Mouse (Mus musculus): ENCODE results near the gene Elf1. TPM values are rescaled to one million over a fixed set of nuclear protein-coding genes. Genes with fewer than 3 reads are reported as not detected.
A peak's percentile ranks its signal among the peaks of the same experiment; 100 is the strongest.

The Elf1 gene
- polyA plus RNA-seq, 1 experiment from 2014 or later, result 12.3 TPM

DNA sequence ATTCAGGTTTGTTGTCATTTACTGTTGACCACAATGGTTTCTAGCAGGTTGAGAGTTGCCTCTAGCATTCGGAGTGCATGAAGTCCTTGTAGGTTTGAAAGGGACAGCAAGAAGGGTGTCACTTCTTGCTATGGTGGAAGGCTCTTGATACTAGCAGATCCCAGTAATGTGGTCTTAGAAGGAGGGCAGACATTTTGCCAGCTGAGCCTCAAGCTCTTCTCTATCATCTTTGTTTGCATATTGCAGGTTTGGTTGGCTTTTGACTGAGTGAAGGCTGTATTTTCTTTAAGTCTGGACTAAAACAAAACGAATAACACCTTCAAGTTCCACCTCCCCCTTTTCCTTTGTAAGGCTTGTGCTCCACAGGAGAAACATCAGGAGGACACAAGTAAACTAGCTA lies 35.8 kb downstream of the Elf1 start:
- H3K27me3 ChIP-seq (ENCODE audit: control insufficient read depth, insufficient read depth, low read length), result no peaks in the 10 kb centered on the region
- H3K4me2 ChIP-seq (ENCODE audit: low read depth, low read length), result peak overlapping the region; percentile 19
- peak overlapping the region; percentile 39 for H3K4me3 ChIP-seq (ENCODE audit: low read length)
- 64% methylated on average over 2 of the region's 2 CpGs for WGBS
- H3K27ac ChIP-seq (ENCODE audit: low read length), result no peak overlapping the region
- no peak for ATAC-seq (replicated peaks; ENCODE audit: extremely low read depth, insufficient read depth, low FRiP score)
- peaks cover 22% of the 10 kb centered on the region for H3K4me1 ChIP-seq (ENCODE audit: control insufficient read depth, insufficient read depth, low read length)
- H3K9me3 ChIP-seq (replicated peaks; ENCODE audit: control insufficient read depth, low read length), result no peaks in the 10 kb centered on the region
- H3K36me3 ChIP-seq (ENCODE audit: control insufficient read depth, insufficient read depth), result no peaks in the 10 kb centered on the region
- H3K9ac ChIP-seq (ENCODE audit: low read length), result peak overlapping the region; percentile 44; the same call in 1 of the 2 replicates

DNA sequence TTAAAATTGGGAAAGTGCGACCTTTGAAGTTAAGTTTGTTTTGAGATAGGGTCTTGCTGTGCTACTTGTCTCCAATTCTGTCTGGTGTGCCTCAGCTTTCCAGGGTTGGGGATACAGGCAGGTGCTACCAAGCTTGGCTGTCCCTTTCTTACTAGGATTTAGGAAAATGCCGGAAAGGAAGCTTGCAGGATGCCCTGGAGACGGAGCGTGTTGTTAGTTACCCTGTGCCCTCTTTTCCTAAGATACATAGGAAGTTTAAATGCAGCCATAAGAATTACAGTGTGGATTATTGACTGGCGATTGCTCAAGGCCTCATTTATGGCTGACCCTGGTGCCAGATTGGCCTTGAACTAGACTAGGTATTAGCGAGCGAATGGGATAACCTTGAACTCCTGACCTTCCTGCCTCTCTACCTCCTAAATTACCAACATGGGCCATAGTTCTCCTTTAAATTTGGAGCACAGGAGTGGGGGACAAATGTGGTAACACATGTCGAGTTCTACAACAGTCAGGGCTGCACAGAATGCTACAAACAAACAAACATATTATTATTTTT lies 36.3 kb downstream of the Elf1 start:
- ATAC-seq (replicated peaks; ENCODE audit: extremely low read depth, insufficient read depth, low FRiP score), result no peak
- no peaks in the 10 kb centered on the region for H3K27me3 ChIP-seq (ENCODE audit: control insufficient read depth, insufficient read depth, low read length)
- WGBS, result 77% methylated on average over 8 of the region's 8 CpGs
- peak overlapping the region; percentile 19 for H3K4me2 ChIP-seq (ENCODE audit: low read depth, low read length)
- peaks cover 22% of the 10 kb centered on the region for H3K4me1 ChIP-seq (ENCODE audit: control insufficient read depth, insufficient read depth, low read length)
- H3K9me3 ChIP-seq (replicated peaks; ENCODE audit: control insufficient read depth, low read length), result no peaks in the 10 kb centered on the region
- no peak overlapping the region for H3K27ac ChIP-seq (ENCODE audit: low read length)
- H3K9ac ChIP-seq (ENCODE audit: low read length), result peak overlapping the region; percentile 44
- peak overlapping the region; percentile 39 for H3K4me3 ChIP-seq (ENCODE audit: low read length)
- H3K36me3 ChIP-seq (ENCODE audit: control insufficient read depth, insufficient read depth), result no peaks in the 10 kb centered on the region

DNA sequence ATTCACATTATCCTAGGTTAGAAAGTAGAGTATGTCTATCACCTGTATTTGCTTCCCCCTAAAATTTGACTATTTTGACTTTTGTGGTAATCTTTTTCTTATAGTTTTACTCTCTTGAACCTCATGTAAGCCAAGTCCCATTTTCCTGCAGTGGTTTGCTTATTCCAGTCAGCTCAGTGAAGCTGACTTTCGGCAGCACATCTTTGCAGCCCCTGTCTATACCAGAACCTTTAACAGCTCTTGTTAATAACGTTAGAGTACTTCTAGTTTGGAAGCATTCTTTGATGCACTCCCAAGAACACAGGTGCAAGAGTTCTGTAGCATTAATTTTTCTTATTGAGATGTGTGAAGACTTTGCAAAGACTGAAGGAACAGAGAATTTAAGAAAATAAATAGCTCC lies 37.1 kb downstream of the Elf1 start:
- Histone ChIP-seq H3K27ac (ENCODE audit: low read length) (peak overlapping the region; percentile 56; the same call in 1 of the 2 replicates), H3K9ac (ENCODE audit: low read length) (peak overlapping the region; percentile 29; the same call in 1 of the 2 replicates), H3K9me3 (replicated peaks; ENCODE audit: control insufficient read depth, low read length) (no peaks in the 10 kb centered on the region), H3K36me3 (ENCODE audit: control insufficient read depth, insufficient read depth) (no peaks in the 10 kb centered on the region), H3K27me3 (ENCODE audit: control insufficient read depth, insufficient read depth, low read length) (no peaks in the 10 kb centered on the region), H3K4me1 (ENCODE audit: control insufficient read depth, insufficient read depth, low read length) (peaks cover 25% of the 10 kb centered on the region), H3K4me3 (ENCODE audit: low read length) (no peak overlapping the region), H3K4me2 (ENCODE audit: low read depth, low read length) (peak overlapping the region; percentile 37)
- 70% methylated on average over 2 of the region's 2 CpGs for WGBS
- no peak for ATAC-seq (replicated peaks; ENCODE audit: extremely low read depth, insufficient read depth, low FRiP score)

DNA sequence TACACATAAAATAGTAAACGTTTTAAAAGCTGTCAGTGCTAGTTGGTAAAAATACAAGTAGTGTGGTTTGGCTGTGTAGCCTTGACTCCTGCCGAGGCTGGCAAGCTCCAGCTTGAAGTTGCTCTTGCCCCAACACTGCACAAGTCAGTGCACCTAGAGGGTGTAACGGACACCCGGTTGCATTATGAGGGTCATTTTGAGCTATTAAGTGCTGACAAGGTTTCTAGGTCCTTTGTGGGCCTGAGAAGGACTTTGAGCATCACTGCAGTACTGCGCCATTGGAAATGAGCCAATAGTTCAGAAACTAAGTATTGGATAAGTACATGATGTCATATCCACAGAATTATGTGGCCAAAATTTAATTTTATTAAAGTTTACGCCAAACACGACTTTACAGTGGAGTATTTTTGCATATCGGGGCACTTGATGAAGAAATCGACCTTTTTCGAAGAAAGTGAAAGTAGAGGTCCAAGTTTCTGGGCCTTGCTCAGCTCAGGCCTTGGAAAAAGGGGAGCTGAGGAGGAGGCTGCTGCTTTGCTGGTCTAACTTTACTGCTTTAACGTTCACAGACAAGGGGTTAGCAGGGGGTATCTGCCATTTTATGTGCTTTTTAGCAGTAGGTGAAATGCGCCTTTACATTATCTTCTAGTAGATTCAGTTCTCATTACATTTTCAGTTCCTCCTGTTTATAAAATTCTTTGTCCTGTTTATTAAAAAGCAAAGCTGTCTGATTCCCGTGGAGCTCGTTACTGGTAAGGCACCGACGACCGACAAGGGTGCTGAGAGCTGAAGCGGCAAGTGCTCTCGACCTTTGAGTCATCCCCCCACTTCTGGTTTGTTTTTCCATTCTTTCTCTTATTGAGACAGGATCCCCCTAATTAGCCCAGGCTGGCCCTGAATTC lies 38.0 kb downstream of the Elf1 start:
- Histone ChIP-seq H3K27ac (ENCODE audit: low read length) (peak overlapping the region; percentile 56), H3K9ac (ENCODE audit: low read length) (peak overlapping the region; percentile 42), H3K4me2 (ENCODE audit: low read depth, low read length) (peak overlapping the region; percentile 37), H3K9me3 (replicated peaks; ENCODE audit: control insufficient read depth, low read length) (no peaks in the 10 kb centered on the region), H3K27me3 (ENCODE audit: control insufficient read depth, insufficient read depth, low read length) (no peaks in the 10 kb centered on the region), H3K36me3 (ENCODE audit: control insufficient read depth, insufficient read depth) (no peaks in the 10 kb centered on the region), H3K4me3 (ENCODE audit: low read length) (peak overlapping the region; percentile 17), H3K4me1 (ENCODE audit: control insufficient read depth, insufficient read depth, low read length) (peaks cover 25% of the 10 kb centered on the region)
- ATAC-seq (replicated peaks; ENCODE audit: extremely low read depth, insufficient read depth, low FRiP score), result no peak
- WGBS, result 61% methylated on average over 19 of the region's 19 CpGs

DNA sequence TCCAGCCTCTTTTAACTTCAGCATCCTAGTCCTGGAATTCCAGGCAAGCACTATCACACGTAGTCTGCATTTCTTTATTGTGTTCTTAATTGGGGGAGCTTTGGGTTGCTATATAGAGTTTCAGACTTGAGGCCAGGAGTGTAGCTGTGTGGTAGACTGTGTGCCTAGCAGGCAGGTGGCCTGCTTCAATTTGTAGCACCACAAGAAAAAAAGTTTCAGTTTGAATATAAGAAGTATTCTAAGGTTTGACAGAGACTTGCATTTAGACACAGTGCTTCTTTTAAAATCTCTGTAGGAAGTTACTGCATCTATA lies 38.6 kb downstream of the Elf1 start:
- Histone ChIP-seq H3K4me2 (ENCODE audit: low read depth, low read length) (peak overlapping the region; percentile 37), H3K4me3 (ENCODE audit: low read length) (peak overlapping the region; percentile 17), H3K27me3 (ENCODE audit: control insufficient read depth, insufficient read depth, low read length) (no peaks in the 10 kb centered on the region), H3K9ac (ENCODE audit: low read length) (peak overlapping the region; percentile 42; the same call in 1 of the 2 replicates), H3K27ac (ENCODE audit: low read length) (peak overlapping the region; percentile 45), H3K9me3 (replicated peaks; ENCODE audit: control insufficient read depth, low read length) (no peaks in the 10 kb centered on the region), H3K36me3 (ENCODE audit: control insufficient read depth, insufficient read depth) (no peaks in the 10 kb centered on the region), H3K4me1 (ENCODE audit: control insufficient read depth, insufficient read depth, low read length) (peaks cover 25% of the 10 kb centered on the region)
- 51% methylated on average over 1 of the region's 1 CpGs for WGBS
- ATAC-seq (replicated peaks; ENCODE audit: extremely low read depth, insufficient read depth, low FRiP score), result no peak

DNA sequence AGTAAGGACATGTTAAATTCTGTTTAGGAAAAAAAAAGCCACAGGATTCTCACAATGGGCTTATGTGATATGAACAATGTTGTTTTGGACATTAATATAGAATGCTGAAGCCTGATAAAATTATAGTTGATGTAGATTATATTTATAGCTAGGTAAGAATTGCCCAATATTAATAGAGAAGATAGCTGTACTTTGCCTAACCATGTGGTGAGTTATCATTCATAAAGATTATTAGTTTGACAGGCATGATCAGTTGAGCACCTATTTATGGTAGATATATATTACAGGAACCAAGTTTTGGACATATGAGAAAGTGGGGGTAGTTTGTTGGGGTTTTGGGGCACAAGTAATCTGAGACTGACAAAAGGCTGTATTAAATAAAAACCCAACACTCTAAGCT lies 39.6 kb downstream of the Elf1 start:
- ATAC-seq (replicated peaks; ENCODE audit: extremely low read depth, insufficient read depth, low FRiP score), result no peak
- H3K4me2 ChIP-seq (ENCODE audit: low read depth, low read length), result no peak overlapping the region
- no peaks in the 10 kb centered on the region for H3K36me3 ChIP-seq (ENCODE audit: control insufficient read depth, insufficient read depth)
- H3K4me3 ChIP-seq (ENCODE audit: low read length), result no peak overlapping the region
- no peaks in the 10 kb centered on the region for H3K9me3 ChIP-seq (replicated peaks; ENCODE audit: control insufficient read depth, low read length)
- no peak overlapping the region for H3K9ac ChIP-seq (ENCODE audit: low read length)
- H3K27ac ChIP-seq (ENCODE audit: low read length), result no peak overlapping the region; the same call in 1 of the 2 replicates
- H3K27me3 ChIP-seq (ENCODE audit: control insufficient read depth, insufficient read depth, low read length), result no peaks in the 10 kb centered on the region
- peaks cover 25% of the 10 kb centered on the region for H3K4me1 ChIP-seq (ENCODE audit: control insufficient read depth, insufficient read depth, low read length)

DNA sequence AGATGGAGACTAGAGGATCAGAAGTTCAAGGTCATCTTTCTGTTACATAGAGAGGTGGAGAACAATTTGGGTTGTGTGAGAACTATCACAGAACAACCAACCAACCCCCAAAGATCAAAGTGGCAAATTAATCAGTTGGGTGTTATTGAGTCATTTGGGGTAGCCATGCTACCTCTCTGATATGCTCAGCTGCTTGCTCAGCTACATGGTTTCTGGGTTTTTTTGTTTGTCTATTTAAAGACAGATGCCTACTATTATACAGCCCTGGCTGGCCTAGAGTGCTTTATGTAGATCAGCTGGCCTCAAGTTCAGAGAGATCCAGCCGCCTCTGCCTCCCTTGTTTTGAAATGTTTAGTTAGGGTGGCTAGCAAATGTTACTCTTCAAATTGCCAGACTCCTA lies 40.1 kb downstream of the Elf1 start:
- Histone ChIP-seq H3K36me3 (ENCODE audit: control insufficient read depth, insufficient read depth) (no peaks in the 10 kb centered on the region), H3K4me3 (ENCODE audit: low read length) (no peak overlapping the region), H3K4me2 (ENCODE audit: low read depth, low read length) (0 out of 2 replicates have a peak overlapping the region, but pooled peaks have one; percentile 36), H3K9ac (ENCODE audit: low read length) (0 out of 2 replicates have a peak overlapping the region, but pooled peaks have one; percentile 29), H3K4me1 (ENCODE audit: control insufficient read depth, insufficient read depth, low read length) (peaks cover 25% of the 10 kb centered on the region), H3K27ac (ENCODE audit: low read length) (peak overlapping the region; percentile 87), H3K9me3 (replicated peaks; ENCODE audit: control insufficient read depth, low read length) (no peaks in the 10 kb centered on the region), H3K27me3 (ENCODE audit: control insufficient read depth, insufficient read depth, low read length) (no peaks in the 10 kb centered on the region)
- WGBS, result 90% methylated on average over 1 of the region's 1 CpGs
- no peak for ATAC-seq (replicated peaks; ENCODE audit: extremely low read depth, insufficient read depth, low FRiP score)

DNA sequence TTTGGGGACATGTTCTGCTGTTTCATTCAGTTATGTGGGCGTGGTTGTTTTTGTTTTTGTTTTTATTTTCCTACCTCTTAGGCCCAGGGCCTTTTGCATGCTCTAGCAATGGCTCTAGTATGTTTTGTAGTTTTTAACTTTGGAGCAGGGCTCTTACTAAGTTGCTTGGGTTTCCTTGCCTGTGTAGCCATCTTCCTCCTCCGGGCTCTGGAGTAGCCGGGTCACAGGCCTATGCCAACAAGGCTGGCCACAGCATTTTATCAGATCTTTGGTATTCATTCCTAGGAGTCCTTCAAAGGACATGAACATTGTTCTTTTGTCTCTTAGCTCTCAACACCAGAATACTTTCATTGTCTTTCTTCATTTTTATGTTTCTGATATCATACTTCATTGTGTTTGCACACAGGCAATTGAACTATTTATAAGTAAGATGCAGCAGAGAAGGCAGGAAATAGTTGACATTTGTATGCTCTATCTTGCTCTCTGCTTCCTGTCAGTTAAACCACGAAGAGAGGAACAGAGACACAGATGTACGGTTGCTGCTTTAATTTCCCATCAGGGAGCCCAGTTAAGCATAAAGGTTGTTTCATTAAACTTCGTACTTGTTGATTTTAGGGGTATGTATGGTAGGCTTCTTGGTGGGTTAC lies 40.6 kb downstream of the Elf1 start:
- H3K4me3 ChIP-seq (ENCODE audit: low read length), result no peak overlapping the region
- H3K36me3 ChIP-seq (ENCODE audit: control insufficient read depth, insufficient read depth), result no peaks in the 10 kb centered on the region
- H3K9ac ChIP-seq (ENCODE audit: low read length), result 0 out of 2 replicates have a peak overlapping the region, but pooled peaks have one; percentile 29
- H3K4me2 ChIP-seq (ENCODE audit: low read depth, low read length), result peak overlapping the region; percentile 36
- WGBS, result 47% methylated on average over 6 of the region's 6 CpGs
- H3K27ac ChIP-seq (ENCODE audit: low read length), result peak overlapping the region; percentile 87
- H3K9me3 ChIP-seq (replicated peaks; ENCODE audit: control insufficient read depth, low read length), result no peaks in the 10 kb centered on the region
- no peaks in the 10 kb centered on the region for H3K27me3 ChIP-seq (ENCODE audit: control insufficient read depth, insufficient read depth, low read length)
- H3K4me1 ChIP-seq (ENCODE audit: control insufficient read depth, insufficient read depth, low read length), result peaks cover 25% of the 10 kb centered on the region
- ATAC-seq (replicated peaks; ENCODE audit: extremely low read depth, insufficient read depth, low FRiP score), result 0 out of 2 replicates have a peak, but pooled peaks have one; percentile 30

DNA sequence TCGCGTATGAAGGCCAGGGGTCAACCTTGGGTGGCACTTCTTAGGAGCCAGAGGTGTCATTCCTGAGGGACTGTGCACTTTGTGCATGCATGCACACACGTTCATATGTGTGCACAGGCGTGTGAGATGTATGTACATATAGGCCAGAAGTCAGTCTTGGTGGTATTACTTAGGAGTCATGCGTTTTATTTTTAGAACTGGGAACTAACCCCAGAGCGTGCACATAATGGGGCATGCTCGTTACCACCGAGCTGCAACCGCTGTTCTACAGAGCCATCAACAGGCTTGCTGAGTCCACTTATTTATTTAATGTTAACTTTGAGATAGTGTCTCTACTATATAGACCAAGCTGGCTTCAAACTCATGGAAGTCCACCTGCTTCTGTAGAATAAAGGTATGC lies 41.4 kb downstream of the Elf1 start:
- Histone ChIP-seq H3K4me3 (ENCODE audit: low read length) (no peak overlapping the region; the same call in 1 of the 2 replicates), H3K9me3 (replicated peaks; ENCODE audit: control insufficient read depth, low read length) (no peaks in the 10 kb centered on the region), H3K27me3 (ENCODE audit: control insufficient read depth, insufficient read depth, low read length) (no peaks in the 10 kb centered on the region), H3K9ac (ENCODE audit: low read length) (no peak overlapping the region), H3K4me2 (ENCODE audit: low read depth, low read length) (peak overlapping the region; percentile 36), H3K4me1 (ENCODE audit: control insufficient read depth, insufficient read depth, low read length) (peaks cover 25% of the 10 kb centered on the region), H3K36me3 (ENCODE audit: control insufficient read depth, insufficient read depth) (no peaks in the 10 kb centered on the region), H3K27ac (ENCODE audit: low read length) (peak overlapping the region; percentile 76)
- WGBS, result 59% methylated on average over 9 of the region's 9 CpGs
- no peak for ATAC-seq (replicated peaks; ENCODE audit: extremely low read depth, insufficient read depth, low FRiP score)
